Mouse (Mus musculus) urinary bladder, postnatal 14 days (tissue): ENCODE results near the gene Pi4k2a.
A peak's percentile ranks its signal among the peaks of the same experiment; 100 is the strongest.

Source experiments
- DNase-seq: peaks from one replicate; pipeline ENCODE4 v3.0.0; 2021; ENCODE audit warnings: low spot score

The Pi4k2a gene

GRCm38 (mm10) chr19:42135070-42135469, 44.8 kb downstream of the Pi4k2a start:
- DNase-seq, result no peak

DNA sequence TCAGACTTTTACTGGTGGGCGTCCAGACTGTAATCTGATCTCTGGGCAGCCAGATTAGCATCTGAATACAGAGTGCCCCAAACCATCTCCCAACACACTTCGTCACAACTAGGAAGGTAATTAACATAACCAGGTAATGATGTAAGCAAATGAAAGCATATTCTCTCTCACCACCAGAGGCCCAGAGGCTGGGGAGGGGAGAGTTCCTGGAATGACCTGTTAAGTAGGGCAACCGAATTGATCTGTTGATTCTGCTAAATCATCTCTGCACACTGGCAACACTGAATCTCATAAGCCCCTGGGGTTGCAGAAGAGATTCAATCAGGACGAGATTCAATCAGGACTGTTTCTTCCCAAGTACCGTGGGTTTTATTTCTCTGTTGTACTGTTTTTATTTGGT, 45.9 kb downstream of the Pi4k2a start:
- no peak for DNase-seq

GRCm38 (mm10) chr19:42137167-42137672, 47.0 kb downstream of the Pi4k2a start:
- no peak for DNase-seq

DNA sequence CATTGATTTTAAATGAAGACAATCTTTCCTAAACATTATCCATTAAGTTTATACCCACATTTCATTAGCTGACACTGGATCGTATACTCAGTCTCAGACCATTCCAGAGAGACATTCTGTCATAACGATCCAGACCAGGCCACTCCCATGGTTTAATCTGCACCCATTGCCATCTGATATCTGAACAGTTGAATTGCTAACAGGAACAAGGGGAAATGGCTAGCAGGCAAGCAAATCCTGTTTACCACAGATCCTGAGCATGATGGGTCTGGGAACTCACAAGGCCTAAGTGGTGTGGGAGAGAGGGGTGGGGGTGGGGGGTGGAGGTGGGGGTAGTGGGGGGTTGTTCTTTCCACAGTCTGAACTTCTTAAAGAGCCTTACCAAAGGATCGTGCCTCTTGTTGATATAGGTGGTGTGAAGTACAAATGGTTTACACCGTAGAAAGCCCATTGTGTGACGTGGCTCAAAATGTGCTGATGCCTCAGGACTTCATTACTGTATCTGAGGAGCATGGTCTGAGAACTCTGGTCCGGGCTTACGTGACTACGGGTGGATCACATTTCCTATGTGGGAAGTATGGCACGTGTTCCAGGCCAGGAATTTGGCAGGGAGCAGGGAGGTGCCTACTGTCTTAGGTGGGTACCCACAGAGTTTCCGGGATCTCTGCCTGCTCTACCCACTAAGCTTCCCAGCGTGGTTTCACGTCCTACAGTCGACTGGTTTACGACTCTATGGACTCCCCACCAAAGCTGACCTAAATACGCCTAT, 48.4 kb downstream of the Pi4k2a start:
- no peak for DNase-seq

DNA sequence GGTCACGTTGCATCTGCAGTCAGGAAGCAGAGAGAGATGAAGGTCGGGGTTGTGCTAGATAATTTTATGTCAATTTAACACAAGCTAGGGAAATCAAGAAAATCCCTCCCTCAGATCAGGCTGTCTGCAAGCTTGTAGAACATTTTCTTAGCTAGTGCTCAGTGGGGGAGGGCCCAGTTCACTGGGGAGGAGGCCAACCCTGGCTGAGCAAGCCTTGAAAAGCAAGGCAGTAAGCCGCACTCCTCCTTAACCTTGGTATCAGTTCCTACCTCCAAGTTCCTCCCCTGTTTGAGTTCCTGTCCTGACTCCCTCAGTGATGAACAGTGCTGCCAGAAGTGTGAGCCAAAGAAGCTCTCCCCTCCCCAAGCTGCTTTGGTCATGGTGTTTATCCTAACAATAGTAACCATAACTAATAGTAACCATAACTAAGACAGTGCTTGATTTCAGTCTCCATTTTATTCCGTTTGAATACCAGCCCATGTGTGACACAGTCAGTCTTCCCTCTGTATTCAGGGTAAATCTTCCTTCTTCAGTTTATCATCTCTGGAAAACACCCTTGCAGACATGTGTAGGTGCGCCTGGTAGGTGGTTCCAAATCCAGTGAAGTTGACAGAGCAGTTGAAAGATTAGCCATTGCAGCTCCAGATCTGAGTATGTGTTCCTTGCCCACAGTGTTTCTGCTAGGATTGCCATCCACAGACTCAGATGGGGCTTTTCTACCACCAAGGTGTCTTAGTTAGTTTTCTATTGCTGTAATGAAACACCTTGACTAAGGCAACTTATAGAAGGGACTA, 49.7 kb downstream of the Pi4k2a start:
- no peak for DNase-seq

DNA sequence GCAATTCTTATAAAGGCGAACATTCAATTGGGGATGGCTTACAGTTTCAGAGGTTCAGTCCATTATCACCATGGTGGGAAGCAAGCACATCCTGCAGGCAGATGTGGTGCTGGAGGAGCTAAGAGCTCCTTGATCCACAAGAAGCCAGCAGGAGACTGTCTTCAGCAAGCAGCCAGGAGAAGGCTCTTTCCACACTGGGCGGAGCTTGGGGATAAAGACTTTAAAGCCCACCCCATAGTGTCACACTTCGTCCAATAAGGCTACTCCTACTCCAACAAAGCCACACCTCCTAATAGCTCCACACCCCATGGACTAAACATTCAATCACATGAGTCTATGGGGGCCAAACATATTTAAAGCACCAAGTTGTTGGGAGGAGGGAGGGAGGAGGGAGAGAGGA, 51.7 kb downstream of the Pi4k2a start:
- no peak for DNase-seq

DNA sequence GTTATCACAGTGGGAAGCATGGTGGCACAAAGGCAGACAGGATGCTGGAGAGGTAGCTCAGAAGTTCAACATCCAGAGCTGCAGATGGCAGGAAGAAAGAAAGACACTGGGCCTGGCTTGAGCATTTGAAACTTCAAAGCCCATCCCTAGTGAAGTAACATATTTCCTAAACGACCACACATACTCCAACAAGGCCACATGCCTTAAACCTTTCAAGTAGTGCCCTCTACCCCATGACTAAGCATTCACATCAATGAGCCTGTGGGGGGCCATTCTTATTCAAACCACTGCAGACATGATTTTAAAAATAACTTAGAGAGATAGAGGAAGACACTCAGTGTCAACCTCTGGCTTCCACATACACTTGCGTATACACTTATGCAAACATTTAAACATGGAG, 52.5 kb downstream of the Pi4k2a start:
- DNase-seq, result no peak

- no peak for DNase-seq
These were observed 53.8 kb downstream of the Pi4k2a start for GRCm38 (mm10) chr19:42144067-42144466.

DNA sequence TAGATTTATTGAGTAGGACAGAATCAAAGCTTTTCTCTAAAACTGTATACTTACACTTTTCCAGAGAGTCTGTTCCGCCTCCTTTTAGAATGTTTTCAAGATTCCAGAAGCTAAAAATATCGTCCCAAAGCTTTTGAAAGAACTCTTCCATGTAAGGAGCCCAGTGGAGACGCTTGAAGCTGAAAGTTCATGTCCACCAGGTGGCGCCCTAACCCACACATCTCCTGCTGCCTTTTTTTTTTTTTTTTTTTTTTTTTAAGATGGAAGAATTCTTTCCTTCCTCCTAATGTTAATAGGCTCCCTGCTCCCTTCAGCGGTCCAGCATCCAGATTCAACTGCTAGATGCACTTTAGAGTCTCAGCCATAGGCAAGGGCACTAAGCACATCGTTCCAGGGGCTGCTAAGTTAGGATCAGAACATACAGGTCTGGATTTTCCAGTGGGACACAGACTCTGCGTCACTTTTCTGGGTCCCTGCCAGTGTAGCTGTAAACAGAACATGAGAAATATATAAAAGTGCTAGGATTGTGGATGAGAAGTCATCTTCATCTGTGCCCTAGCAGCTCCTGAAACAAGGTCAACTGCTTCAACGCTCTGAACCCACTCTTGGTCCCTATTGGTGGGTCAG, 54.4 kb downstream of the Pi4k2a start:
- DNase-seq, result peak; percentile 91

DNA sequence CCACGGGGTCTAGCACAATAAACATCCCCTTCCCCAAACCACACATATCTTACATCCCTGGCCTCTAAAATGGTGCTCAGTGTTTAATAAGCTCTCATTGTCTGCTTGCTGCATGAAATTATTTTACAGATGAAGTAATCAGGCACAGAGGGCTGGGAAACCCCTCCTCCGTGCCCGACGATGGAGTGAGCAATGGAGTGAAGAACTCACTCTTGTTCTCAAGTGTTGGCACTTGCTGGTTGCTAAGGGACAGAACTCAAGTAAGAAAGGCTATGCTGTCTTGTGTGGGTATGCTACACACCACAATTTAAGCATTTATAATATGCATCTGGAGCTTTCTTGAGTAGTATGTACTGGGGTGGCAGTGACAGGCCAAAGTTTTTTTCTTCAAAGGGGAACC, 54.9 kb downstream of the Pi4k2a start:
- no peak for DNase-seq

DNA sequence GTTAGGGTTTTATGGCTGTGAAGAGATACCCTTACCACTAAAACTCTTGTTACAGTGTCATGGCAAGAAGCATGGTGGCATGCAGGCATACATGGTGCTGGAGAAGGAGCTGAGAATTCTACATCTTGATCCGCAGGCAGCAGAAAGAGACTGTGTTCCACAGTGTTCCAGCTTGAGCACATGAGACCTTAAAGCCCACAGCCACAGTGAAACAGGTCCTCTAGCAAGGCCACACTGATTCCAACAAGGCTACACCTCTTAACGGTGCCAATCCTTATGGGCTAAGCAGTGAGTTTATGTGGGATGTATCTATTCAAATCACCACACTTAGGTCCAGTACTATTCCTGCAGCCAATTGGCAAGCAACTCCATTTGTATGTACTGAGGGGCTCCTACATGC, 55.5 kb downstream of the Pi4k2a start:
- no peak for DNase-seq

GRCm38 (mm10) chr19:42146276-42147010, 56.2 kb downstream of the Pi4k2a start:
- DNase-seq, result no peak

DNA sequence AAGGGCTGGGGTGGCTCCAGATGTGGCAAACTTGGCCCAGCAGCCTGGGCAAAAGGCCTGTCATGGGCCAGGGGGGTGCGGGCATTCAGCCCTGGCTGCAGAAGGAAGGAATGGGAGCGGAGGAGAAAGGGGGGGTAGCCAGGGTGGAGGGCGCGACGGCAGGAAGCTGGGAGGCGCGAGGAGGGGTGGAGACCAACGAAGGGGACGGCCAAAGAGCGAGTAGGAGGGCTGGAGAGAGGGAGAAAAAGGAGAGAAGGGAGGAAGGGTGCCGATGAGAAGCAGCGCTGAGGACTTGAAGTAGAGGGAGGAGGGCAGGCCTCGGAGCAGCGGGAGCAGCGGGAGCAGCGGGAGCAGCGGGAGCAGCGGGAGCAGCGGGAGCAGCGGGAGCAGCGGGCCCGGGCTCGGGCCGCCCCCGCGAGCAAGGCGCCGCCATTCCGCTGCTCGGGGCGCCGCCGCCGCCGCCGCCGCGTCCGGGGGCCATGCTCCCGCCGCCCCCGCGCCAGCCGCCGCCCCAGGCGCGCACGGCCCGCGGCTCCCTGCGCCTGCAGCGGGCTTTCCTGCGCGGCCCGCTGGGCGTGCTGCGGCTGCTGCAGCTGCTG, 57.0 kb downstream of the Pi4k2a start, which contains the start of gene Marveld1:
TSS of gene Marveld1 (plus strand) at position 231 of the 599 bp plus-strand sequence.
- peak; percentile 87 for DNase-seq

GRCm38 (mm10) chr19:42147769-42148568, 57.7 kb downstream of the Pi4k2a start:
- peak; percentile 70 for DNase-seq

DNA sequence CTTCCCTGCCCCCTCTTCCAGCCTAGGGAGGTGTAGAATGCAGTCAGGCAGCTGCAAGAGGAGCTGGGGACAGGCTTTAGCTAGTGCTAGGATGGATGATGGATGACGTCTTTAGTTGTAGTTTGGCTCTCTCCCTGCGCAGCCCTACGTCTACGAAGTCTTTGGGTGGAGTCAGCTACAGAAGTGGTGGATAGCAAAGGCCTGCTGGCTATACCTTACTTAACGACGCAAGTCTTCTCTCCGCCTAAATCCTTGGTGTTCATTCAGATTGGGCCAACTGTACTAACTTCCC, 58.2 kb downstream of the Pi4k2a start:
- DNase-seq, result no peak

DNA sequence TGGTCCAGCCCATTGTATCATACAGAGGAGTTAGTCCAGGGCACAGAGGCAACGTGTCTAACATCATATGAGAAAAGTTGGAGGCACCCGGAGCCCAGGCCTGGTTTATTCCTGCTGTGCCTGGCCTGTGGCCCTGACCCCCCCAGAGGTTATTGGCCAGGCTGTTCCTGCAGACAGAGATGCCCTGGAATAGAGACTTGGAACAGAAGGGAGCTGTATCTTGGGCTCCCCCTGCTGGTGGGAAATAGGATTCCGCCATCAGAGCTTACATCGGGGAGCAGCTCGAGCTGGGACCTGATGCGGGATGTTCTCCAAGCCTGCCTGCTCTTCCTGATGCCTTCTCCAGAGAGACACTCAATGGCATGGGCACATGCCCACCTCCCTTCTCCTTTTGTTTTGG, 61.7 kb downstream of the Pi4k2a start:
- DNase-seq, result peak; percentile 88

GRCm38 (mm10) chr19:42157493-42158237, 67.4 kb downstream of the Pi4k2a start:
- no peak for DNase-seq

GRCm38 (mm10) chr19:42158246-42159017, 68.2 kb downstream of the Pi4k2a start:
- no peak for DNase-seq

GRCm38 (mm10) chr19:42163764-42164163, 73.5 kb downstream of the Pi4k2a start, which contains the start of gene Zfyve27:
Zfyve27 (plus strand) TSS chr19:42163951.
- DNase-seq, result no peak
